Mouse (Mus musculus) testis, postnatal 14 days (tissue): ENCODE data around the gene Crxos.

Experiments used
- DNase-seq: peaks from one replicate; pipeline ENCODE4 v3.0.0; 2021; ENCODE audit warnings: low spot score

Crxos gene

GRCm38 (mm10) chr7:15921796-15922195 is 39.4 kb downstream of the Crxos start:
- no peak for DNase-seq

- DNase-seq, result peak; percentile 85
Observed at GRCm38 (mm10) chr7:15922220-15922773, 39.9 kb downstream of the Crxos start, which contains the start of gene Selenow. Gene Selenow, minus strand, starts transcription at chr7:15922402.

GRCm38 (mm10) chr7:15929910-15930309 is 47.5 kb downstream of the Crxos start:
- no peak for DNase-seq

- DNase-seq, result no peak
Observed at GRCm38 (mm10) chr7:15930543-15930942, 48.1 kb downstream of the Crxos start.

GRCm38 (mm10) chr7:15931635-15932034 is 49.2 kb downstream of the Crxos start:
- no peak for DNase-seq

GRCm38 (mm10) chr7:15933437-15934359 is 51.3 kb downstream of the Crxos start:
- DNase-seq, result no peak

- DNase-seq, result no peak
Observed at GRCm38 (mm10) chr7:15937491-15937890, 55.1 kb downstream of the Crxos start.

- DNase-seq, result no peak
Observed at GRCm38 (mm10) chr7:15938621-15939020, 56.2 kb downstream of the Crxos start.

- DNase-seq, result no peak
Observed at GRCm38 (mm10) chr7:15944311-15944710, 61.9 kb downstream of the Crxos start.

GRCm38 (mm10) chr7:15945211-15945610 is 62.8 kb downstream of the Crxos start:
- DNase-seq, result no peak

GRCm38 (mm10) chr7:15945721-15946536 is 63.5 kb downstream of the Crxos start, which contains the start of gene Nop53:
Gene Nop53, minus strand, starts transcription at chr7:15946074.
- peak; percentile 92 for DNase-seq

- DNase-seq, result no peak
Observed at GRCm38 (mm10) chr7:15947653-15948260, 65.3 kb downstream of the Crxos start.

GRCm38 (mm10) chr7:15948381-15948941 is 66.0 kb downstream of the Crxos start:
- peak; percentile 78 for DNase-seq

- no peak for DNase-seq
Observed at GRCm38 (mm10) chr7:15949216-15949790, 66.9 kb downstream of the Crxos start.

- no peak for DNase-seq
Observed at GRCm38 (mm10) chr7:15950008-15950407, 67.6 kb downstream of the Crxos start.

- DNase-seq, result no peak
Observed at GRCm38 (mm10) chr7:15952416-15952815, 70.0 kb downstream of the Crxos start.
